Mouse (Mus musculus): ENCODE measurements at regions not wholly inside any gene's neighbourhood (a gene's known extent, or its start where the extent isn't known, plus 50 kb on each side); places are given as distances from the start of the nearest gene placed in this dataset.
"Not testable (repeated sequence)": the region's sequence is repeated elsewhere in the genome, so short reads cannot be mapped to it uniquely, and the experiment has no call there.

GRCm38 (mm10) chr4:93579343-93579742 is 244.0 kb upstream of the Tusc1 start:
- no peak for DNase-seq (ENCODE audit: low spot score in 2 of 2)

- DNase-seq (ENCODE audit: low spot score in 2 of 2) = no peak
Observed at GRCm38 (mm10) chr4:93567487-93568259, 232.4 kb upstream of the Tusc1 start.

GRCm38 (mm10) chr4:93555787-93556760 is 220.8 kb upstream of the Tusc1 start:
- no peak for DNase-seq (ENCODE audit: low spot score in 2 of 2)

DNA sequence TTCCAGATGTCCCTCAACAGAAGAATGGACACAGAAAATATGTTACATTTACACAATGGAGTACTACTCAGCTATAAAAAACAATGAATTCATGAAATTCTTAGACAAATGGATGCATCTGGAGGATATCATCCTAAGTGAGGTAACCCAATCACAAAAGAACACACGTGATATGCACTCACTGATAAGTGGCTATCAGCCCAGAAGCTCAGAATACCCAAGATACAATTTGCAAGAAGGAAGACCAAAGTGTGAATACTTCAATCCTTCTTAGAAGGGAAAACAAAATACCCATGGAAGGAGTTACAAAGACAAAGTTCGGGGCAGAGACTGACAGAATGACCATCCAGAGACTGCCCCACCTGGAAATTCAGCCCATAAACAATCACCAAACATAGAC is 219.9 kb upstream of the Tusc1 start:
- DNase-seq (ENCODE audit: low spot score in 2 of 2) = not testable (repeated sequence)

- DNase-seq (ENCODE audit: low spot score in 2 of 2) = no peak
Observed at GRCm38 (mm10) chr4:93552489-93553160, 217.3 kb upstream of the Tusc1 start.

GRCm38 (mm10) chr4:93551086-93551485 is 215.8 kb upstream of the Tusc1 start:
- peak; percentile 2 to 51 for DNase-seq (ENCODE audit: low spot score in 2 of 2)

- no peak for DNase-seq (ENCODE audit: low spot score in 2 of 2)
Observed at GRCm38 (mm10) chr4:93540588-93540987, 205.3 kb upstream of the Tusc1 start.

DNA sequence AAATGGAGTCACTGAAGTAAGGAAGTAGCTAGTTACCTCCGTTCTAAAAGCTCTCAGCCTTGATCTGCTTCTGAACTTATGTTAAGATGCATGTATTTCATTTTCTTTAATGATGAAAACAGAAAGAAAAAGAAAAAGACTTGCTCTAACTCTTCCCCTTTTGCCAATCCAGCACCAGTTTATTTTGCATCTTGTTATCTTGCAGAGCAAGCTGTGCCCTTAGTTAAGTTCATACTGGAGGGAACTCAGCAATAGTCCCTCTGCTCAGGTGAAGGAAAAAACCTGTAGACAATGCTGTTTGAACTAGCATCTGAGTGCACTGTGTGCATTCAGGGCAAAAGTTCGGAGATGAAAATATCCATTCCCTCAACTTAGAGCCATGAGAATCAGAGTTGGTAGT is 192.1 kb upstream of the Tusc1 start:
- no peak for DNase-seq (ENCODE audit: low spot score in 2 of 2)

DNA sequence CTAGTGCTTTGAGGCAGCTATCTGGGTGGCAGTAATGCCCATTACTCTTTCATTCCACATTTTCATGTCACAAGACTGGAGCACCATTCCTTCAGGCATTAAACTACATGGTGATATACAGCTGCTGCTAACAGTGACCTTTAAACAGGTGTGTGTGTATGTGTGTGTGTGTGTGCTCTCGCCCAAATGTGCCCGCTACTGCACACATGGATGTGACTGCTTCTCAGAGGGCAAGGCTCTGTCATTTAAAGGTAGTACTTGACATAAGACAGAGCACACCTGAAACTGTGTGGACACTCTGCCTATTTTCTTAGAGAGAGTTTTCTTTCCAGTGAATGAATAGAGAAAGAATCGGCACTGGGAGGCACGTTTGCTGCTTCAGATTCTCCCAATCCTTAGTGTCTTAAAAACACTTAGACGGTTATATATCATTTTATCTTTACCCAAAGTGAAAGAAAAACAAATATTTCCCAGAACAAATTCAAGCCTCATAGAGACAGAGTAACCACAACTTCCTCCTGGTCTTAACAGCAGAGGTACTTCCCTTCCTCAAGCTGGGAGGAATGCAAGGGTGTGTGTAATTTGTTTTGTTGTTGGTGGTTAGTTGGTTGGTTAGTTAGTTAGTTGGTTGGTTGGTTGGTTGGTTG is 185.3 kb upstream of the Tusc1 start:
- DNase-seq (ENCODE audit: low spot score in 2 of 2) = no peak

DNA sequence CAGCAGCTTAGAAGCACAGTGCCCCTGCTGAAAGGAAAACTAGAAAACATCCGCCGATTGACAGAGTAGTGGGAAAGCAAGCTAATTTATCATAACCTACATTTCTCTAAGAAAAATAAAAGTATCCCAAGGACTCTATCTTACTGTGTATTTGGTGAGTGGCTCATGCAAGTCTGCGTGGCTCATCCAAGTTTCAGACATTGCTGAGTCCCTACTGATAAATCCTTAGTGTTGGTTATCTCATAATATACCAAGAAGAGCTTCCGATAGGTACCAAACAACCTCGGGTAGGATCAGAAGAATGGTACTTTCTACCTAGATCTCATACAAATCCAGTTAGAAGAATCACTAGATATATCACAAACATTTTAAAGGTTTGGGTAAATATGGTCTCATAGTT is 183.6 kb upstream of the Tusc1 start:
- DNase-seq (ENCODE audit: low spot score in 2 of 2) = no peak

- no peak for DNase-seq (ENCODE audit: low spot score in 2 of 2)
Observed at GRCm38 (mm10) chr4:93510771-93511170, 175.5 kb upstream of the Tusc1 start.

GRCm38 (mm10) chr4:93496871-93497270 is 161.6 kb upstream of the Tusc1 start:
- no peak for DNase-seq (ENCODE audit: low spot score in 2 of 2)

GRCm38 (mm10) chr4:93494319-93494718 is 159.0 kb upstream of the Tusc1 start:
- DNase-seq (ENCODE audit: low spot score in 2 of 2) = no peak

DNA sequence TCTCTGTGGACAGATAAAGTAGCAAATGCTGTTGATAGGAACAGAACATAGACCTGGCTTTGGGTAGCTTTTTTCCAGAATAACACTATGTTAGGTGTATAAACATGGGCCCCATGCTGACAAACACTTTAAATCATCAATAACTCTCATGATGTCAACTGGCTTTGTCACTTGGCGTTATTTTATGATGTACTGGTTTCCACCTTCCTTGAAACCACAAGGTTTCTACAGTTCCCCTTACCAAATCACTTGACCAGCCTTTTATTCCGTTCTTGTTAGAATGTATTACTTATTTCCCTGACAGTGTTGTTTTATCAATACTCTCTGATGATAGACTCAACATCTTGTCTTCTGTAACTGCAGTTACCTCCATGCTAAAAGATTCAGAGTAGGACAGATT is 158.6 kb upstream of the Tusc1 start:
- DNase-seq (ENCODE audit: low spot score in 2 of 2) = no peak

DNA sequence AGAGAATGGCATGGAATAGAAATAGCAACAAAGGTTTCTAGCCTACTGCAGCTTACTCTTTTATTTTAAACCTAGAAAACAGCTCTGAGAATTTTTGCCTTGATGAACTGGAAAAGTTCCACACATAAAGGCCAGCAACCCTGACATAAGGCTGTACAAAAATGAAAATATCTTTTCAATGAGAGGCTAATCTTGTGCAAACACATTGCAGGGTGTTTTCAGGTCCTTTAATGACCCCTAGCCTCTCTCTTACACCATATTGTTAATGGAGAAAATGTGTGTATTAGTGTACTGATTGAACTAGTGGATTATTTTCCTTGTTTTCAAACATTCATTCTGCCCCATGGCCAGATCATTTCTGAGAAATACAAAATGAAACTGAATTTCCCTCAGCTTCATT is 158.0 kb upstream of the Tusc1 start:
- DNase-seq (ENCODE audit: low spot score in 2 of 2) = no peak

DNA sequence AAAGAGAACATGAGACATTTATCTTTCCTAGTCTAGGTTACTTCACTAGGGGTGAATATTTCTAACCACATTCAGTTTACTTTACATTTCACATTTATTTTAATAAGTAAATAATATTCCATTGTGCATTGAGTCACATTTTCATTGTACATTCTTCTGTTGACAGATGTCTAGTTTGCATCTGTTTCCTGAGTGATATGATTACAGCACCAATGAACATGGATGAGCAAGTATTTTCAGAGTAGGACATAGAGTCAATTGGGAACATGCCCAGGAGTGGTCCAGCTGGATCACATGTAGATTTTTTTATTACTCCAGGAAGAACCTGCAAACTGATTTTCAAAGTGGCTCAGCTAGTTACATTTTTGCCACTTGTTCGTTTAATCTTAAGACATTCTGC is 153.3 kb upstream of the Tusc1 start:
- DNase-seq (ENCODE audit: low spot score in 2 of 2) = no peak

GRCm38 (mm10) chr4:93486455-93486854 is 151.1 kb upstream of the Tusc1 start:
- DNase-seq (ENCODE audit: low spot score in 2 of 2) = no peak

DNA sequence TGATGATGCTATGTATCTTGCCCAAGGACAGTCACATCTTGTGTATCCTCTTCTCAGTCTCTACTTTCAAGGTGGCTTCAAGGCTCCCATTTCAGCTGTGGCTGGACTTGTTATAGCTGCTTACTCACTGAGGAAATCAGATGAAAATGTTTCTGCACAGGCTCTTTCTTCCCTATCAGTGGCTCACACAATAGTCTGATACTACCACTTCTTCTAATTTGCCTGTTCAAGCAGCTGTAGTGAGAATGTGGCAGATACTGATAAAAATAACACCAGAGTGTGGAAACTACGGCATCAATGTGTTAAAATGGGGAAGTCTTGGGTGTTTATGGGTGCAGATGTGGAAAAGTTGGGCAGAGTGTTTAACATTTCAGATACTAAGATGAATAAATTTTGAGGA is 145.9 kb upstream of the Tusc1 start:
- no peak for DNase-seq (ENCODE audit: low spot score in 2 of 2)

DNA sequence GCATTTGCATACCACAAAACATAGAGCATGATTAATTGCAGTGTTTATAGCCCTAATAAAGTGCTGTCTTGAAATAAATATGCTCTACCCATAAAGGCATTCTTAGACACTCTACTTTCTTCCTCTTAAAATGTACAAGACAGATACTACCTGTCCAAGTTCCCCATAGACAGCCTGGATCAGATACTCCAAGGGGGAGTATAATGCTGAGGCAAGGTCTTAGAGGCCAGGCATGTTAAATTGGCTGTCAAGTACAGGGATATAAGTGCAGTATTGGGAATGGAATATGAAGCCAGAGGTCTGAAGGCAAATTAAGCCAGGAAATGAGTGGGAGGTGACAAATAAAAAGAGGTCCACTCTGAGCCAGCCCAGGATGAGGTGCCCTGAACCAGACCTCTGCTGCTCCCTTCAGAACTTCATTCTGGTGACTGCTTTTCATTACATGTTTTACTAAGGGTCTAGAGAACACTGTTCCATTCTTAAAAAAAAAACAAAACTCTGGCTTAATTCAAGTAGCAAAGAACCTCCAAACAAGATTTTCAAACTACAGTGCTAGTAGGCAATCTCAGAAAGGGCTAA is 142.0 kb upstream of the Tusc1 start:
- no peak for DNase-seq (ENCODE audit: low spot score in 2 of 2)

DNA sequence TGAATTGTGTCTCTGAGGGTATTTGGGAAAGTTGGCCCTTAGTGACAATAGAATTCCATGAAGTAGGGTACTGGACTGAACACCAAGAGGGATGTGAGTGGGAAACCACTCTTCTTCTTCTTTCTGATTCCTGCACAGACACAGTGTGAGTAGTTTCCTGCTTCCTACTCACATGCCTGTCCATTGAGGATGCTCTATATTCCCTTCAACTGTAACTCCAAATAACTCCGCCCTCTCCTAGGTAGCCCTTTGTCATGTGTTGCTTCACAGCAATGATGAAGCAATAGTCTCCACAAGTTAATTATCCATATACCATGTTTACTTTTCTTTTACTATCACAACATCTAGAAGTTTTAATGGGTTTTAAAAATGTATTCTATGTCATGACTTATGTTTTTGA is 132.7 kb upstream of the Tusc1 start:
- DNase-seq (ENCODE audit: low spot score in 2 of 2) = no peak

DNA sequence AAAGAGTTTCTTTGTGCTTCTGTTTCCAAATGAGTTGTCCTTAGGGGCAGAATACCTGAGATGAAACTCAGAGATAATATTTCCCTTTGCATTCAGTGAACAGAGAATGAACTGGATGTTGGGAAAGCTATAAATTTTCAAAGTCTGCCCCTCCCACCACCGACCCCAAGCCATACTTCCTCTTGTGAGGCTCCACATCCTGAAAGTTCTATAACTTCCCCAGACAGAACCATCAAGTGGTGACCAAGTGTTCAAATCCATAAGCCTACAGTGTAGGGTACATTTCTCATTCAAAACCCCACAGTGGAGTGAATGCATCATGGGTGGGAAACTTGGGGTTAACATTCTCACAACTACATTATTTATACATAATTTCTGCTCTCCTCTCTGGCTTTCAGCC is 132.1 kb upstream of the Tusc1 start:
- DNase-seq (ENCODE audit: low spot score in 2 of 2) = no peak

Data from left cerebral cortex, adult 8-10 months (tissue).